Mouse (Mus musculus): Measurements from ENCODE around the gene Fam184b.
A peak's percentile ranks its signal among the peaks of the same experiment; 100 is the strongest.

The Fam184b gene

GRCm38 (mm10) chr5:45595363-45596039 is 43.9 kb downstream of the Fam184b start:
- DNase-seq (ENCODE audit: low spot score) = no peak

GRCm38 (mm10) chr5:45593276-45593675 is 46.1 kb downstream of the Fam184b start:
- no peak for DNase-seq (ENCODE audit: low spot score)

GRCm38 (mm10) chr5:45590094-45590493 is 49.3 kb downstream of the Fam184b start:
- DNase-seq (ENCODE audit: low spot score) = no peak

- DNase-seq (ENCODE audit: low spot score) = no peak
These were observed 54.8 kb downstream of the Fam184b start for GRCm38 (mm10) chr5:45584601-45585000.

GRCm38 (mm10) chr5:45580279-45580678 is 59.1 kb downstream of the Fam184b start:
- DNase-seq (ENCODE audit: low spot score) = no peak

- DNase-seq (ENCODE audit: low spot score) = no peak
These were observed 62.0 kb downstream of the Fam184b start for GRCm38 (mm10) chr5:45577376-45577775.

GRCm38 (mm10) chr5:45576716-45577115 is 62.7 kb downstream of the Fam184b start:
- DNase-seq (ENCODE audit: low spot score) = no peak

GRCm38 (mm10) chr5:45572816-45573215 is 66.6 kb downstream of the Fam184b start:
- DNase-seq (ENCODE audit: low spot score) = no peak

GRCm38 (mm10) chr5:45565829-45566228 is 73.6 kb downstream of the Fam184b start:
- no peak for DNase-seq (ENCODE audit: low spot score)

- no peak for DNase-seq (ENCODE audit: low spot score)
These were observed 75.4 kb downstream of the Fam184b start for GRCm38 (mm10) chr5:45564054-45564453.

- DNase-seq (ENCODE audit: low spot score) = no peak
These were observed 89.8 kb downstream of the Fam184b start for GRCm38 (mm10) chr5:45549586-45549985.

GRCm38 (mm10) chr5:45543374-45543773 is 96.0 kb downstream of the Fam184b start:
- no peak for DNase-seq (ENCODE audit: low spot score)

- DNase-seq (ENCODE audit: low spot score) = no peak
These were observed 99.9 kb downstream of the Fam184b start for GRCm38 (mm10) chr5:45539502-45539901.

GRCm38 (mm10) chr5:45535177-45535576 is 104.2 kb downstream of the Fam184b start:
- DNase-seq (ENCODE audit: low spot score) = no peak

- DNase-seq (ENCODE audit: low spot score) = peak; percentile 23
These were observed 104.9 kb downstream of the Fam184b start for GRCm38 (mm10) chr5:45534319-45535098.

GRCm38 (mm10) chr5:45529696-45530095 is 109.7 kb downstream of the Fam184b start:
- DNase-seq (ENCODE audit: low spot score) = no peak

- no peak for DNase-seq (ENCODE audit: low spot score)
These were observed 113.1 kb downstream of the Fam184b start for GRCm38 (mm10) chr5:45526338-45526737.

- no peak for DNase-seq (ENCODE audit: low spot score)
These were observed 114.3 kb downstream of the Fam184b start for GRCm38 (mm10) chr5:45525101-45525500.

GRCm38 (mm10) chr5:45521601-45522000 is 117.8 kb downstream of the Fam184b start:
- no peak for DNase-seq (ENCODE audit: low spot score)

GRCm38 (mm10) chr5:45520809-45521110 is 118.7 kb downstream of the Fam184b start:
- DNase-seq (ENCODE audit: low spot score) = no peak

- DNase-seq (ENCODE audit: low spot score) = peak; percentile 89
These were observed 119.2 kb downstream of the Fam184b start, which contains the start of gene Med28 for GRCm38 (mm10) chr5:45519960-45520808. Gene Med28, plus strand, starts transcription at chr5:45520229.

- DNase-seq (ENCODE audit: low spot score) = no peak
These were observed 124.2 kb downstream of the Fam184b start for GRCm38 (mm10) chr5:45515151-45515743.
